Mouse (Mus musculus): ENCODE measurements around the gene Man1c1. TPM values are rescaled to one million over a fixed set of nuclear protein-coding genes. Genes with fewer than 3 reads are reported as not detected.

Gene Man1c1
- polyA plus RNA-seq, 1 experiment from 2014 or later, result 4.5 TPM

GRCm38 (mm10) chr4:134612070-134612667 is 91.9 kb downstream of the Man1c1 start:
- no peaks in the 10 kb centered on the region for H3K9me3 ChIP-seq
- H3K4me1 ChIP-seq, result peaks cover 17% of the 10 kb centered on the region; the same call in 1 of the 2 replicates
- peak overlapping the region; percentile 56 for H3K27ac ChIP-seq
- no peak overlapping the region for H3K4me3 ChIP-seq
- H3K9ac ChIP-seq, result no peak overlapping the region
- no peaks in the 10 kb centered on the region for H3K36me3 ChIP-seq
- H3K4me2 ChIP-seq (replicated peaks), result no peak overlapping the region
- 52% methylated on average over 16 of the region's 16 CpGs for WGBS
- no peak for ATAC-seq (ENCODE audit: insufficient number of reproducible peaks, insufficient read depth, low FRiP score, low TSS enrichment)
- no peaks in the 10 kb centered on the region for H3K27me3 ChIP-seq

GRCm38 (mm10) chr4:134610616-134611015 is 93.5 kb downstream of the Man1c1 start:
- H3K4me1 ChIP-seq, result peaks cover 17% of the 10 kb centered on the region; the same call in 1 of the 2 replicates
- H3K9ac ChIP-seq, result no peak overlapping the region
- ATAC-seq (ENCODE audit: insufficient number of reproducible peaks, insufficient read depth, low FRiP score, low TSS enrichment), result no peak
- H3K4me2 ChIP-seq (replicated peaks), result no peak overlapping the region
- WGBS, result 88% methylated on average over 3 of the region's 3 CpGs
- no peaks in the 10 kb centered on the region for H3K36me3 ChIP-seq
- no peaks in the 10 kb centered on the region for H3K9me3 ChIP-seq
- H3K27ac ChIP-seq, result no peak overlapping the region
- no peak overlapping the region for H3K4me3 ChIP-seq
- H3K27me3 ChIP-seq, result 0 out of 2 replicates have a peak, but pooled peaks cover 2% of the 10 kb centered on the region

- WGBS, result 88% methylated on average over 5 of the region's 5 CpGs
- no peaks in the 10 kb centered on the region for H3K9me3 ChIP-seq
- H3K36me3 ChIP-seq, result no peaks in the 10 kb centered on the region
- no peak overlapping the region for H3K4me2 ChIP-seq (replicated peaks)
- H3K27ac ChIP-seq, result no peak overlapping the region
- no peak overlapping the region for H3K4me3 ChIP-seq
- H3K9ac ChIP-seq, result no peak overlapping the region
- ATAC-seq (ENCODE audit: insufficient number of reproducible peaks, insufficient read depth, low FRiP score, low TSS enrichment), result no peak
- 0 out of 2 replicates have a peak, but pooled peaks cover 2% of the 10 kb centered on the region for H3K27me3 ChIP-seq
- H3K4me1 ChIP-seq, result peaks cover 38% of the 10 kb centered on the region
These were observed 96.4 kb downstream of the Man1c1 start for GRCm38 (mm10) chr4:134607679-134608078.

GRCm38 (mm10) chr4:134606054-134606453 is 98.0 kb downstream of the Man1c1 start:
- H3K4me3 ChIP-seq, result no peak overlapping the region
- H3K27me3 ChIP-seq, result 0 out of 2 replicates have a peak, but pooled peaks cover 2% of the 10 kb centered on the region
- no peak overlapping the region for H3K9ac ChIP-seq
- peaks cover 41% of the 10 kb centered on the region for H3K4me1 ChIP-seq
- no peak overlapping the region for H3K27ac ChIP-seq
- ATAC-seq (ENCODE audit: insufficient number of reproducible peaks, insufficient read depth, low FRiP score, low TSS enrichment), result no peak
- no peak overlapping the region for H3K4me2 ChIP-seq (replicated peaks)
- WGBS, result 57% methylated on average over 5 of the region's 5 CpGs
- H3K9me3 ChIP-seq, result no peaks in the 10 kb centered on the region
- no peaks in the 10 kb centered on the region for H3K36me3 ChIP-seq

- WGBS, result 27% methylated on average over 4 of the region's 4 CpGs
- 0 out of 2 replicates have a peak, but pooled peaks cover 2% of the 10 kb centered on the region for H3K27me3 ChIP-seq
- no peak overlapping the region for H3K27ac ChIP-seq
- ATAC-seq (ENCODE audit: insufficient number of reproducible peaks, insufficient read depth, low FRiP score, low TSS enrichment), result no peak
- peaks cover 36% of the 10 kb centered on the region for H3K4me1 ChIP-seq
- no peaks in the 10 kb centered on the region for H3K36me3 ChIP-seq
- no peak overlapping the region for H3K4me3 ChIP-seq
- no peak overlapping the region for H3K9ac ChIP-seq
- H3K9me3 ChIP-seq, result no peaks in the 10 kb centered on the region
- H3K4me2 ChIP-seq (replicated peaks), result no peak overlapping the region
These were observed 99.6 kb downstream of the Man1c1 start for GRCm38 (mm10) chr4:134604472-134604871.

GRCm38 (mm10) chr4:134603553-134603952 is 100.5 kb downstream of the Man1c1 start:
- no peak for ATAC-seq (ENCODE audit: insufficient number of reproducible peaks, insufficient read depth, low FRiP score, low TSS enrichment)
- H3K4me1 ChIP-seq, result peaks cover 36% of the 10 kb centered on the region
- H3K4me3 ChIP-seq, result no peak overlapping the region
- WGBS, result 20% methylated on average over 5 of the region's 5 CpGs
- H3K27me3 ChIP-seq, result 0 out of 2 replicates have a peak, but pooled peaks cover 2% of the 10 kb centered on the region
- H3K9ac ChIP-seq, result no peak overlapping the region
- no peak overlapping the region for H3K4me2 ChIP-seq (replicated peaks)
- no peaks in the 10 kb centered on the region for H3K36me3 ChIP-seq
- no peaks in the 10 kb centered on the region for H3K9me3 ChIP-seq
- no peak overlapping the region for H3K27ac ChIP-seq

- Histone ChIP-seq H3K4me2 (replicated peaks) (no peak overlapping the region), H3K9ac (no peak overlapping the region), H3K4me3 (no peak overlapping the region), H3K36me3 (no peaks in the 10 kb centered on the region), H3K9me3 (no peaks in the 10 kb centered on the region), H3K27me3 (0 out of 2 replicates have a peak, but pooled peaks cover 2% of the 10 kb centered on the region), H3K4me1 (peaks cover 36% of the 10 kb centered on the region), H3K27ac (no peak overlapping the region)
- WGBS, result 59% methylated on average over 3 of the region's 3 CpGs
- ATAC-seq (ENCODE audit: insufficient number of reproducible peaks, insufficient read depth, low FRiP score, low TSS enrichment), result no peak
These were observed 101.5 kb downstream of the Man1c1 start for GRCm38 (mm10) chr4:134602610-134603009.

- H3K36me3 ChIP-seq, result no peaks in the 10 kb centered on the region
- no peak overlapping the region for H3K4me3 ChIP-seq
- no peak for ATAC-seq (ENCODE audit: insufficient number of reproducible peaks, insufficient read depth, low FRiP score, low TSS enrichment)
- peaks cover 36% of the 10 kb centered on the region for H3K4me1 ChIP-seq
- H3K27ac ChIP-seq, result no peak overlapping the region
- 0 out of 2 replicates have a peak, but pooled peaks cover 2% of the 10 kb centered on the region for H3K27me3 ChIP-seq
- H3K9me3 ChIP-seq, result no peaks in the 10 kb centered on the region
- 45% methylated on average over 7 of the region's 7 CpGs for WGBS
- no peak overlapping the region for H3K4me2 ChIP-seq (replicated peaks)
- H3K9ac ChIP-seq, result no peak overlapping the region
These were observed 102.1 kb downstream of the Man1c1 start for GRCm38 (mm10) chr4:134601981-134602380.

- H3K27me3 ChIP-seq, result 0 out of 2 replicates have a peak, but pooled peaks cover under 1% of the 10 kb centered on the region
- H3K27ac ChIP-seq, result no peak overlapping the region
- 29% methylated on average over 8 of the region's 8 CpGs for WGBS
- peaks cover 36% of the 10 kb centered on the region for H3K4me1 ChIP-seq
- no peak overlapping the region for H3K9ac ChIP-seq
- H3K9me3 ChIP-seq, result no peaks in the 10 kb centered on the region
- no peak overlapping the region for H3K4me3 ChIP-seq
- H3K4me2 ChIP-seq (replicated peaks), result no peak overlapping the region
- no peak for ATAC-seq (ENCODE audit: insufficient number of reproducible peaks, insufficient read depth, low FRiP score, low TSS enrichment)
- no peaks in the 10 kb centered on the region for H3K36me3 ChIP-seq
These were observed 102.7 kb downstream of the Man1c1 start for GRCm38 (mm10) chr4:134601404-134601803.

GRCm38 (mm10) chr4:134600777-134601176 is 103.3 kb downstream of the Man1c1 start:
- Histone ChIP-seq H3K27ac (no peak overlapping the region), H3K4me2 (replicated peaks) (no peak overlapping the region)
- WGBS, result 61% methylated on average over 7 of the region's 7 CpGs

GRCm38 (mm10) chr4:134600060-134600459 is 104.0 kb downstream of the Man1c1 start:
- no peak overlapping the region for H3K4me3 ChIP-seq
- no peaks in the 10 kb centered on the region for H3K27me3 ChIP-seq
- no peak for ATAC-seq (ENCODE audit: insufficient number of reproducible peaks, insufficient read depth, low FRiP score, low TSS enrichment)
- WGBS, result 89% methylated on average over 9 of the region's 9 CpGs
- H3K9ac ChIP-seq, result no peak overlapping the region
- no peaks in the 10 kb centered on the region for H3K9me3 ChIP-seq
- no peaks in the 10 kb centered on the region for H3K36me3 ChIP-seq
- no peak overlapping the region for H3K27ac ChIP-seq
- peaks cover 36% of the 10 kb centered on the region for H3K4me1 ChIP-seq
- H3K4me2 ChIP-seq (replicated peaks), result no peak overlapping the region

More at GRCm38 (mm10) chr4:134600777-134601176, 103.3 kb downstream of the Man1c1 start:
- H3K36me3 ChIP-seq, result no peaks in the 10 kb centered on the region
- H3K4me3 ChIP-seq, result no peak overlapping the region
- H3K4me1 ChIP-seq, result peaks cover 36% of the 10 kb centered on the region
- no peaks in the 10 kb centered on the region for H3K9me3 ChIP-seq
- no peak for ATAC-seq (ENCODE audit: insufficient number of reproducible peaks, insufficient read depth, low FRiP score, low TSS enrichment)
- H3K27me3 ChIP-seq, result no peaks in the 10 kb centered on the region
- no peak overlapping the region for H3K9ac ChIP-seq

Measured in embryonic facial prominence, embryonic 12.5 days (tissue).